Mouse (Mus musculus) cerebellum, adult 2 months (tissue): ENCODE measurements around the gene Cdk7. TPM values are rescaled to one million over a fixed set of nuclear protein-coding genes. Genes with fewer than 3 reads are reported as not detected.

Experiments used
- DNase-seq, 2 experiments: peaks; one replicate each; pipeline ENCODE4 v3.0.0; 2021
- H3K27ac ChIP-seq: fragments of 200-500 bp; 2 replicates; pipeline ENCODE4 v1.5.1; 2012; ENCODE audit warnings: low read length, control low read depth, inconsistent platforms; ENCODE audit not compliant: insufficient read depth
- H3K27me3 ChIP-seq: fragments of 200-500 bp; 2 replicates; pipeline ENCODE4 v1.6.1; 2012; ENCODE audit warnings: inconsistent platforms, mild to moderate bottlenecking, low read length, moderate library complexity; ENCODE audit not compliant: control insufficient read depth, insufficient read depth
- H3K4me1 ChIP-seq: fragments of 200-500 bp; 2 replicates; pipeline ENCODE4 v1.6.1; 2011; ENCODE audit warnings: low read length; ENCODE audit not compliant: control insufficient read depth, insufficient read depth
- H3K4me3 ChIP-seq: fragments of 200-500 bp; replicated peaks from 2 replicates; pipeline ENCODE3; 2011; ENCODE audit warnings: mild to moderate bottlenecking, low read depth, low read length, control low read depth; ENCODE audit not compliant: insufficient read depth
- CTCF ChIP-seq: fragments of 200-500 bp; IDR thresholded peaks from 2 replicates; pipeline ENCODE4 v1.5.1; 2011; ENCODE audit warnings: low read depth, mild to moderate bottlenecking, control low read depth, low read length, moderate library complexity, borderline replicate concordance; ENCODE audit not compliant: insufficient read depth
- POLR2A ChIP-seq: fragments of 200-500 bp; IDR thresholded peaks from 2 replicates; pipeline ENCODE4 v1.6.1; 2011; ENCODE audit warnings: low read length, control low read depth, borderline replicate concordance; ENCODE audit not compliant: insufficient read depth
- WGBS: fragments of 180-500 bp; shearing (Covaris S2); methylation state at CpG from one replicate; pipeline ENCODE4 v1.1.7; 2018; 5-methylcytosine and 5-hydroxymethylcytosine counted together
- polyA plus RNA-seq: library from polyadenylated mRNA; depleted of rRNA; stranded (reverse); fragments of >200 nt; gene quantifications from 2 replicates; pipeline ENCODE4 v1.2.3, GENCODE M21; 2012; rRNA removed

Gene Cdk7
- 18.5 and 20.9 TPM in 2 replicates for polyA plus RNA-seq

DNA sequence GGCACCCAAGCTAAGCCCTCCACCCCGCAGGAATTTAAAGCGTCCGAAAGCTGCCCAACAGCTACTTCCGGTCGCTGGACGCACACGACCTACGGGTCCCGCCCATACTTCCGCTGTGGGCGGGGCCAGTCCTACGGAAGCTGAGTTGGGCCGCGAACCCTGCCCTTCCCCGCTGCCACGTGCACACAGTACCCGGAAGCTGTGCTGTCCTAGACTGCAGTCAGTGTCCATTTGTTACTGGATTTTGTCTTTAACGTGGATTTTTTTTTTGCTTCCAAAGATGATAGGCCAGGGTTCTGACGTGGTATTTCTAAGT, at the start of gene Cdk7:
TSS of gene Cdk7 (minus strand) at position 79 of the 316 bp plus-strand sequence.
- Histone ChIP-seq H3K4me3 (peak within 1 kb of the TSS; percentile 84), H3K27ac (peak within 1 kb of the TSS; percentile 1; the same call in 1 of the 2 replicates), H3K27me3 (no peaks in the 10 kb centered on the region), H3K4me1 (peaks cover 3% of the 10 kb centered on the region; the same call in 1 of the 2 replicates)
- TF ChIP-seq CTCF = no peak
- TF ChIP-seq POLR2A = peak; percentile 41; the same call in 1 of the 2 replicates
- DNase-seq = peak; percentile 92
- WGBS = under 1% methylated on average over 19 of the region's 19 CpGs

GRCm38 (mm10) chr13:100777491-100777890, 46.8 kb upstream of the Cdk7 start:
- no peak for DNase-seq
- Histone ChIP-seq H3K4me1 (no peaks in the 10 kb centered on the region), H3K27ac (no peak overlapping the region), H3K4me3 (no peak overlapping the region), H3K27me3 (no peaks in the 10 kb centered on the region)
- 84% methylated on average over 3 of the region's 3 CpGs for WGBS
- no peak for TF ChIP-seq CTCF
- no peak for TF ChIP-seq POLR2A

GRCm38 (mm10) chr13:100776710-100777109, 46.0 kb upstream of the Cdk7 start:
- Histone ChIP-seq H3K27ac (no peak overlapping the region), H3K27me3 (no peaks in the 10 kb centered on the region), H3K4me1 (no peaks in the 10 kb centered on the region), H3K4me3 (no peak overlapping the region)
- 63% methylated on average over 6 of the region's 6 CpGs for WGBS
- DNase-seq = no peak
- TF ChIP-seq POLR2A = no peak
- TF ChIP-seq CTCF = no peak

- TF ChIP-seq CTCF (no peak), POLR2A (no peak)
- DNase-seq = no peak
- Histone ChIP-seq H3K4me1 (no peaks in the 10 kb centered on the region), H3K4me3 (peak overlapping the region; percentile 83), H3K27me3 (no peaks in the 10 kb centered on the region), H3K27ac (no peak overlapping the region)
- WGBS = 3% methylated on average over 8 of the region's 8 CpGs
Measured at GRCm38 (mm10) chr13:100776056-100776419, 45.3 kb upstream of the Cdk7 start.

GRCm38 (mm10) chr13:100775252-100776055, 44.7 kb upstream of the Cdk7 start, which contains the start of gene Cenph:
Cenph (minus strand) TSS chr13:100775899.
- TF ChIP-seq POLR2A (peak; percentile 46; the same call in 1 of the 2 replicates), CTCF (no peak)
- Histone ChIP-seq H3K27me3 (no peaks in the 10 kb centered on the region), H3K27ac (no peak within 1 kb of the TSS), H3K4me1 (no peaks in the 10 kb centered on the region), H3K4me3 (peak within 1 kb of the TSS; percentile 83)
- under 1% methylated on average over 46 of the region's 46 CpGs for WGBS
- DNase-seq = peak; percentile 74 to 75

- no peak for TF ChIP-seq POLR2A
- no peak for TF ChIP-seq CTCF
- Histone ChIP-seq H3K27ac (no peak overlapping the region), H3K4me1 (no peaks in the 10 kb centered on the region), H3K4me3 (no peak overlapping the region), H3K27me3 (no peaks in the 10 kb centered on the region)
- DNase-seq = no peak
Measured at GRCm38 (mm10) chr13:100774704-100775103, 44.0 kb upstream of the Cdk7 start.

DNA sequence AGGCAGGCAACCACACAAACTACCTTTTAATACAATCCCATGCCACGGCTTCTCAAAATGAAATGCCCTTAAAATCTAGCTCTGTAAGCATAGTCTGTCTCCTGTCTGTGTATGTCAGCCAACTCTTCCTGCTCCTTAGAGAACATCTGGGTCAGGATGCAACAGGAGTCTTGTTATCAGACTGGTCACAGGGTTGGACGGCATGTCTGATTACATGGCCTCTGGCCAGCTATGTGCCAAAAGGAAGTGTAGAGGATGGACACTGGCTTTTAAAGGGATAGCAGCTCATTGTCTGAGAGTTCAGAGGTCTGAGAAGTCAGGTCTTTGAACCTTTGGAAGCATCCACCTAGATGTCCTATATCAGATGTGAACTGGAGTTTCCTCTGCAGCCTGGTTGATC, 24.6 kb upstream of the Cdk7 start:
- no peak for DNase-seq
- Histone ChIP-seq H3K27me3 (no peaks in the 10 kb centered on the region), H3K4me3 (no peak overlapping the region), H3K27ac (no peak overlapping the region), H3K4me1 (no peaks in the 10 kb centered on the region)
- TF ChIP-seq POLR2A (no peak), CTCF (no peak)
- 62% methylated on average over 2 of the region's 2 CpGs for WGBS

- DNase-seq = no peak
- Histone ChIP-seq H3K27me3 (no peaks in the 10 kb centered on the region), H3K4me3 (no peak overlapping the region), H3K4me1 (no peaks in the 10 kb centered on the region), H3K27ac (no peak overlapping the region)
- TF ChIP-seq CTCF (no peak), POLR2A (no peak)
- 61% methylated on average over 4 of the region's 4 CpGs for WGBS
Measured at GRCm38 (mm10) chr13:100754186-100754585, 23.4 kb upstream of the Cdk7 start.
